Mouse (Mus musculus): Measurements from ENCODE around the gene Mfsd11.
"Not testable (repeated sequence)": the region's sequence is repeated elsewhere in the genome, so short reads cannot be mapped to it uniquely, and the experiment has no call there.

Mfsd11 gene

DNA sequence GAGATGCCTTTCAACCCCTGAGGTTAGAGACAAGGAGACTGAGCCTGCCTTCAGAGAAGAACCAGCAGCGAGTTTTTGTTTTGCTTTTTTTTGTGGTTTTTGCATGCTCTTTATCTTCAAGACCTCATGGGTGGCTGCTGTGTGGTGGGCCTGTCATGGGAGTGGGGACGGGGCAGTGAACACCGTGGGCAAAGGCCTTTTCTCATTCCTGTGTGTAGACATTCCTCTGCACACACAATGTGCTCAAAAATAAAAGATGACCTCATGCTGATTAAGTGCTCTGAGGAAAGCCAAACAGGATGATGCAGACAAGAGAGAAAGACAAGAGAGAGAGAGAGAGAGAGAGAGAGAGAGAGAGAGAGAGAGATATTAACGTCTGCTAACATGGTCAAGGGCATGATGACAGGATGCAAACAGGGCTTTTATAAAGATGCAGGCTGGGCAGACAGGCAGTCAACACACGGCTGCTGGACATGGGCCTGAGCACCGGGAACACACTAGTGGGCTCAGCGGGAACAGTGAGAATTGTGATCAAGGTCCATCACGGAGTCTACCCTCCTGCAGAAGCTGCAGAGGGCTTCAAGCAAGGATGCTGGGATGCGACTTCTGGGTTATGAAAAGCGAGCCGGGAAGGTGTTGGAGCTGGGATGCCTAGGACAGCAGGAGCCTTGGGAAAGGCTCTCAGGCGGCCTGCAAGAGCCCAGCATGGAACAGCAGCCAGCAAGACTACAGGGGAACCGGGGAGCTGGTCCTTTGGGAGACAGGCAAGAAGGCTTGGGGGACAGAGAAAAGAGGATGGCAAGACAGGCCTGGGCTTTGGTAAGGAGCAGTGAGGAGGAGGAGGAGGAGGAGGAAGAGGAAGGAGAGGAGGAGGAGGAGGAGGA, 30.9 kb upstream of the Mfsd11 start:
- no peak for DNase-seq (ENCODE audit: low spot score in 2 of 2)

DNA sequence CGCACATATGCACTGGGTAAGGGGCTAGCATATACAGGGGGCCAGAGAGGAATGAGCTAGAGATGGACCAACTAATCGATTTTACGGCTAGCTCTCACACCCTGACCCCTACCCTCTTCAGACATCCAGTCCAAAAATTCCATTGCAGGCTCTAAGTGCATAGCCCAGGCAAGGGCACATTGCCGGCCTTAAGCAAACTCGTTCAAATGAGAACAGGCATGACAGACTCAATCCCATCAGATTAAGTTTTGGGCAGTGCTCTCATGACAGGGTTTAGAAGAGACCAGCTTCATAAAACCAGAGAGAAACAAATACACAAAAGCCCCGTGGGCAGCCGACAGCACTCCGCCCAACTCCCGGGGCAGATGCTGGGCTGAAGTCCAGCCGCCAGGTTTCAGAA, 30.0 kb upstream of the Mfsd11 start:
- no peak for DNase-seq (ENCODE audit: low spot score in 2 of 2)

GRCm38 (mm10) chr11:116822626-116823025, 29.6 kb upstream of the Mfsd11 start:
- DNase-seq (ENCODE audit: low spot score in 2 of 2) = no peak

DNA sequence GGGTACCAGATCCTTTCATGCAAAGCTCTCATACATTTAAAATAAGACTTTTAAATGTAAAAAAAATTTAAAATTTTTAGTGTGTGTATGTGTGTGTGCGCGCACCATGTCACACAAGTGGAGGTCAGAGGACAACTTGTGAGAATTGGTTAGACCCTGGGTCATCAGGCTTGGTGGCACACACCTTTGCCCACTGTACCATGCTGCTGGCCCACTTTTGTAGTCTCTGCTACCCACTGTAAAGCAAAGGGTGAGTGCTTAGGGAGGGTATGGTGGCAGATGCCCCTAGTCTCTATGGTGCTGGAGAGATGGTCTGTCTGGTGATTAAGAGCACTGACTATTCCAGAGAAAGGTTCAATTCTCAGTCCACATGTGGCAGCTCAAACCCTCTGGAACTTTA, 29.0 kb upstream of the Mfsd11 start:
- DNase-seq (ENCODE audit: low spot score in 2 of 2) = no peak

DNA sequence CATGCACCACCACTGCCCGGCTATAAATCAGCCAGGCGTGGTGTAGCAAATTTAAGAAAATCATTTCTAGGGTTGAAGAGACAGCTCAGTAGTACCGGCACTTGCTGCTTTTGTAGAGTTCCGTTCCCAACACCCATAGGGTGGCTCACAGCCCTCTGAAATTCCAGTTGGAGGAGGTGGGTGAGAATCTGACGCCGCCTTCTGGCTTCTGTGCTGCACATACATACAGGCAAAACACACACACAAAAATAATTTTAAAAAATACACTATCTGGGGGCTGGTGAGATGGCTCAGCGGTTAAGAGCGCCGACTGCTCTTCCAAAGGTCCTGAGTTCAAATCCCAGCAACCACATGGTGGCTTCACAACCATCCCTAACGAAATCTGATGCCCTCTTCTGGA, 28.4 kb upstream of the Mfsd11 start:
- DNase-seq (ENCODE audit: low spot score in 2 of 2) = not testable (repeated sequence)

DNA sequence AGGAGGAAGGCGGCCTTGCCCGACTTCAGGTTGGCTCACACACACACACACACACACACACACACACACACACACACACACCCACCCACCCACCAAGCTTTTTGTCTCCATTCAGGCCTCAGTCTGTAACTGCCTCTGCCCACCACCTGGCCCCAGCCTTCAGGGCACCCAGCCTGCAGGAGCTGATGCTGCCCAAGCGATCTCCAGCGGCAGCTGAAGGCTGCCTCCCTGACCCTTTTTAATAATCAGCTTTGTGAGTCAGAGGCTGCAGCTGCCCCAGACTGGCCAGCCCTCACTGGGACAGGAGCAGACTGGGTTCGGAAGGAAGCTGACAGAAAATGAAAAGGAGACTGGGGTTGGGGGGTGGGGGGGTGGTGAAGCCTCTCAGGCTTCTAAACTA, 27.0 kb upstream of the Mfsd11 start:
- DNase-seq (ENCODE audit: low spot score in 2 of 2) = no peak

DNA sequence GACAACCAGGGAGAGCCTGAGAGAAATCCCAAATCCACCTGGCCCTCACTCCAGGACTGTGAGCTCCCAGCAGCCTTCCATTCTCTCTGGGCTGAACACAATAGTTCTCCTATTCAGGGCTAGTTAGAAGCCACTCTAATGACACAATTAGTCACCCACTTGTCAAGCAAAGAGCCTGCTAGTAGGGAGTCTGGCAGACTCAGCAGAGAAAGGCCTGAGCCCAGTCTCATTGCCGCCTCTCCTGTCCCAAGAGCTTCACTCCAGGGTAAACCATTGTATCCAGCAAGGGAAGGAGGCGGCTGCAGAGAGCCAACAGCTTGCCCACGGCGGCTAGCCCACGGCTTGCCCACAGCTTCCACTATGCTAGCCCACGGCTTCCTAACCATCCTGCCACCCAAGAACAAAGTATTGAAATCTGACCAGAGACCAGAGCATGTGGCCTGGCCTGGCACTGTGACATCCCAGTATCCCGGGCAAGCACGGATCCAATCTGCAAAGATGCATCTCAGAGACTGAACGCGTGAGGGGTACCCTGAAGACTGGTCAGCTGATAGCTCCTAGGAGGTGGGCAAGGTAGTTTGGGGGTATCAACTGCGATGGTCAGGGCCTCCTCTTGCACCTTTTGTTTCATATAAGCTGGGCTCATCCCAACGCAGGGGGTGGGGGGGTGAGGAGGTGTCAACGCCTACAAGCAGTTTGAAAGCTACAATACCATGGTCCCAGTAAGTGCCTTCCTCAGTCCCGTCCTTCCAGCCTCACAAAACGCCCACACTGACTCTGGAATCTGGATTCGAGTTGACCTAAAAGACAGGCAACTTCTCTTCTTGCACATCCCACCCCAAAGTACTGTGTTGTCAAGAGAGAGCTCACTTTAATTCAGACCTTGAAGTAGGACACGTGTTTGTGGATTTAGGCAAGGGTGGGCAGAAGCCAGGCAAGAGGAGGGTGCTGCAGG, 25.4 kb upstream of the Mfsd11 start:
- DNase-seq (ENCODE audit: low spot score in 2 of 2) = no peak

- DNase-seq (ENCODE audit: low spot score in 2 of 2) = peak in 1 of 2 experiments; percentile 53
These were observed 24.6 kb upstream of the Mfsd11 start, which contains the start of gene Mxra7 for GRCm38 (mm10) chr11:116827534-116828165. Gene Mxra7, minus strand, starts transcription at chr11:116828046.

GRCm38 (mm10) chr11:116832172-116832685, 20.0 kb upstream of the Mfsd11 start:
- DNase-seq (ENCODE audit: low spot score in 2 of 2) = no peak

DNA sequence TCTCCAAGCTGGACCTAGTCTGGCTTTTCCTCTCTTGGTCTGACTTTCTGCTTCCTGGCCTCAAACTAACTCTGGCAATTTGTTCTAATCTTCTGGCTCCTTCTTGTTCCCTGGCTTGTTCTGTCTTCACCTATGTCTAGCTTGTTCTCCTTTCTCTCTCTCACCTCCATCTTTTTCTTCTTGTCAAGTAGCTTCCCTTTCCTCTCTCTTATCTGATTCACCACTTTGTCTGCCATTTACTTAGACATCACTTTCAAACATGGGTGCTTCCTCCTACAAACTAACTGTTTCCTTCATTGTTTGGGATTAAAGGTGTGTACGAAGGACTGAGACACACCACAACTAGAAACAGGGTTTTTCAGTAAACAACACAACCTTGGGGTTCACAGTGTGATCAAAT, 17.3 kb upstream of the Mfsd11 start:
- no peak for DNase-seq (ENCODE audit: low spot score in 2 of 2)

DNA sequence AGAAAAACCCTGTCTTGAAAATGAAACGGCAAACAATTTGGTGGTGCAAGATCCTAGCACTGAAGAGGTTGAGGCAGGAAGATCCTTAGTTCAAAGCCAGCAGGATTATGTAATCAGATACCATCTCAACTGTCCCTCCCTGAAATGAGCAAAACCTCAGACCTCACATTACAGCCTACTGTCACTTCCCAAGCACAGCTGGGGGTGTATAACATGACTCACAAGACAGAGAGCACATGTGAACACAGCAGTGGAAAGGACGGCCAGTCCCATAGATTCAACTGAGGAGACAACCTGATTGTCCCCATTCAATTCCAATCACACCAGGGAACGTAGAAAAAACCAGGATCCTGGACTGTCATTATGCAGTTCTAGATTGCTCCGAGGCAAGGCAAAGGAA, 16.0 kb upstream of the Mfsd11 start:
- DNase-seq (ENCODE audit: low spot score in 2 of 2) = no peak

DNA sequence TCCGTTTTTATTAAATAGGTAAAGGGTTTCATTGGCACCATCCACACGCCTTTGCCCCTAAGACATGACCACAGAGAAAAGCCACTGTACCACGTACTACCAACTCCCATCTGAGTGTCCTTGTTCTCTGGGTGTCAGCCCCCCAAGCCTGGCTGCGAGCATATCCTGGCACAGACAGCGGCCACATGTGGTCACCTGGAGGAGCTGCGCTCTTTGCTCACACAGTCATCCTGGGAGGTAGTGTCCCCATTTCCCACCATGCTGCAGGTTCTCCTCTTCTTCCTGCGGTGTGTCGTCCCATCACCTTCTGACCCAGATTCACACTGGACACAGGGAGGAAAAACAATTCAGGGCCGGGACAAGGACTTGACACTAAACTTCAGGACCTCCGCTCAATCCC, 14.8 kb upstream of the Mfsd11 start:
- no peak for DNase-seq (ENCODE audit: low spot score in 2 of 2)

GRCm38 (mm10) chr11:116838936-116839335, 13.3 kb upstream of the Mfsd11 start:
- no peak for DNase-seq (ENCODE audit: low spot score in 2 of 2)

DNA sequence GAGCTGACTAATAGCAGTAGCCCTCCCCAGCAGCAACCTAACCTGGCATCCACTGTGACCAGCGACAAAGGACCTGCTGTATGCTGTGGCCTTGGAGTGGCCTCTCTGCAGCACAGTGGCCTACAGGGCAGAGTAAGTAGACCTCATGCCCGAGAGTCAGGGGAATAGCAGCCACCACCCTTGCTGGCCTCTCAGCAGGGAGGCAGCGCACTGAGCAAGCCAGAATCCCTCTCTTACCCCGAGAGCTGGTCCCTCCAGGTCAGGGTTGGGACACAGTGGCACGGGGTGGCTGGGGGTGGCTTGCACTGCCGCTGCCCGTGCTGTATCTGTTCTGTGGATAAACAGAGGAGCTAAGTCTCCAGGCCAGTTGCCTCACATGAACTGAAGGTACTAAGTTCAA, 12.6 kb upstream of the Mfsd11 start:
- DNase-seq (ENCODE audit: low spot score in 2 of 2) = no peak

- DNase-seq (ENCODE audit: low spot score in 2 of 2) = no peak
These were observed 11.5 kb upstream of the Mfsd11 start for GRCm38 (mm10) chr11:116840748-116841147.

DNA sequence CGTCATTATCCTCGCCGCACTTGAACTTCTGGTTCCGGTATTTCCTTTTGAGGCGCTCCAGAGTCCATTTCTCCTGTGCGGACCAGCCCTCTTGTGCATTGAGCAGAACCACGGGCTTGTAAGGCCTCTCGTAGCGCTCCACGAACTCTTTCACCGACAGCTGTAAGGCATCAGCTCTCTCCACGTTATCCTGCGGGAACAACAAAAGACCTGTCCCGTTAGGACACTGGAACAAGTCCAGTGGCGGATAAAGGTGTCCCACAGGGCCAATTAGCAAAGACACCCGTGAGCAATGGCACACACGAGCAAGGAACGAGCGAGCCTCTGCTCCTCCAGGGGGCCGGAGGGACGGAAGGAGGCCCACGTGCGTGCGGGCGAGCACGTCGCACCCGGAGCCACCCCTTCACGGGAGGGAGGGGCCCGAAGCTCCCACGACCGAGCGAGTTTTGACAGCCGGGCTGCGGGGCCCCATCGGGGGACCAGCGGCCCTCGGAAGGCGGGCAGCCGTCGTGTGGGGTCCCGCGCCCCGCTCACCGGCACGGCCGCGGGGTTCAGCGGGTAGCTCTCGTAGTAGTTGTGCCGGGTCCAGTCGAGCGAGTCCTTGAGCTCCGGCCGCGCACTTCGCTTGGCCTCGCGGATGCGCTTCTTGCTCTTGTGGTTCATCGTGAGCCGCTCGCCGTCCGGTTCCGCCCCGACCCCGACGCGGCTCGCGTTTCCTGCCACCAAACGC, 9.5 kb upstream of the Mfsd11 start:
- peak; percentile 59 to 64 for DNase-seq (ENCODE audit: low spot score in 2 of 2)

- DNase-seq (ENCODE audit: low spot score in 2 of 2) = peak; percentile 92 to 95
These were observed 8.7 kb upstream of the Mfsd11 start, which contains the start of the genes Mettl23 and Jmjd6 for GRCm38 (mm10) chr11:116843261-116844233. Gene Mettl23, plus strand, starts transcription at chr11:116843278. Gene Jmjd6, minus strand, starts transcription at chr11:116843449.

GRCm38 (mm10) chr11:116846593-116847181, 5.6 kb upstream of the Mfsd11 start:
- DNase-seq (ENCODE audit: low spot score in 2 of 2) = no peak
